Mouse (Mus musculus): Measurements from ENCODE around the gene Agxt2.
A peak's percentile ranks its signal among the peaks of the same experiment; 100 is the strongest.

The Agxt2 gene

GRCm38 (mm10) chr15:10358039-10358948 lies at the start of gene Agxt2:
TSS of gene Agxt2 (plus strand) at chr15:10358532.
- Histone ChIP-seq H3K27me3 (ENCODE audit: control insufficient read depth, insufficient read depth, low read length, poor library complexity, severe bottlenecking) (no peaks in the 10 kb centered on the region), H3K36me3 (ENCODE audit: control insufficient read depth, insufficient read depth, low read length, poor library complexity, severe bottlenecking) (no peaks in the 10 kb centered on the region)
- no peak for DNase-seq (ENCODE audit: low read depth, low spot score)

GRCm38 (mm10) chr15:10311826-10312225 lies 46.5 kb upstream of the Agxt2 start:
- Histone ChIP-seq H3K36me3 (ENCODE audit: control insufficient read depth, insufficient read depth, low read length, poor library complexity, severe bottlenecking) (no peaks in the 10 kb centered on the region), H3K27me3 (ENCODE audit: control insufficient read depth, insufficient read depth, low read length, poor library complexity, severe bottlenecking) (no peaks in the 10 kb centered on the region)
- DNase-seq (ENCODE audit: low read depth, low spot score), result no peak

- Histone ChIP-seq H3K27me3 (ENCODE audit: control insufficient read depth, insufficient read depth, low read length, poor library complexity, severe bottlenecking) (no peaks in the 10 kb centered on the region), H3K36me3 (ENCODE audit: control insufficient read depth, insufficient read depth, low read length, poor library complexity, severe bottlenecking) (no peaks in the 10 kb centered on the region)
- peak; percentile 72 for DNase-seq (ENCODE audit: low read depth, low spot score)
Measured at GRCm38 (mm10) chr15:10313522-10314455, 44.5 kb upstream of the Agxt2 start.

- Histone ChIP-seq H3K27me3 (ENCODE audit: control insufficient read depth, insufficient read depth, low read length, poor library complexity, severe bottlenecking) (no peaks in the 10 kb centered on the region), H3K36me3 (ENCODE audit: control insufficient read depth, insufficient read depth, low read length, poor library complexity, severe bottlenecking) (no peaks in the 10 kb centered on the region)
- DNase-seq (ENCODE audit: low read depth, low spot score), result no peak
Measured at GRCm38 (mm10) chr15:10325080-10325479, 33.3 kb upstream of the Agxt2 start, which contains the start of gene Gm21973. TSS of gene Gm21973 (plus strand) at chr15:10325380.

GRCm38 (mm10) chr15:10330626-10331025 lies 27.7 kb upstream of the Agxt2 start:
- DNase-seq (ENCODE audit: low read depth, low spot score), result no peak
- H3K36me3 ChIP-seq (ENCODE audit: control insufficient read depth, insufficient read depth, low read length, poor library complexity, severe bottlenecking), result no peaks in the 10 kb centered on the region
- H3K27me3 ChIP-seq (ENCODE audit: control insufficient read depth, insufficient read depth, low read length, poor library complexity, severe bottlenecking), result no peaks in the 10 kb centered on the region

GRCm38 (mm10) chr15:10332566-10332965 lies 25.8 kb upstream of the Agxt2 start:
- no peaks in the 10 kb centered on the region for H3K27me3 ChIP-seq (ENCODE audit: control insufficient read depth, insufficient read depth, low read length, poor library complexity, severe bottlenecking)
- DNase-seq (ENCODE audit: low read depth, low spot score), result no peak
- no peaks in the 10 kb centered on the region for H3K36me3 ChIP-seq (ENCODE audit: control insufficient read depth, insufficient read depth, low read length, poor library complexity, severe bottlenecking)

- no peak for DNase-seq (ENCODE audit: low read depth, low spot score)
- Histone ChIP-seq H3K36me3 (ENCODE audit: control insufficient read depth, insufficient read depth, low read length, poor library complexity, severe bottlenecking) (no peaks in the 10 kb centered on the region), H3K27me3 (ENCODE audit: control insufficient read depth, insufficient read depth, low read length, poor library complexity, severe bottlenecking) (no peaks in the 10 kb centered on the region)
Measured at GRCm38 (mm10) chr15:10338606-10339005, 19.7 kb upstream of the Agxt2 start.

GRCm38 (mm10) chr15:10347044-10347443 lies 11.3 kb upstream of the Agxt2 start:
- Histone ChIP-seq H3K27me3 (ENCODE audit: control insufficient read depth, insufficient read depth, low read length, poor library complexity, severe bottlenecking) (no peaks in the 10 kb centered on the region), H3K36me3 (ENCODE audit: control insufficient read depth, insufficient read depth, low read length, poor library complexity, severe bottlenecking) (no peaks in the 10 kb centered on the region)
- DNase-seq (ENCODE audit: low read depth, low spot score), result peak; percentile 62

GRCm38 (mm10) chr15:10366331-10366730 lies 8.0 kb downstream of the Agxt2 start:
- DNase-seq (ENCODE audit: low read depth, low spot score), result no peak
- Histone ChIP-seq H3K27me3 (ENCODE audit: control insufficient read depth, insufficient read depth, low read length, poor library complexity, severe bottlenecking) (no peaks in the 10 kb centered on the region), H3K36me3 (ENCODE audit: control insufficient read depth, insufficient read depth, low read length, poor library complexity, severe bottlenecking) (no peaks in the 10 kb centered on the region)

- no peaks in the 10 kb centered on the region for H3K36me3 ChIP-seq (ENCODE audit: control insufficient read depth, insufficient read depth, low read length, poor library complexity, severe bottlenecking)
- DNase-seq (ENCODE audit: low read depth, low spot score), result no peak
Measured at GRCm38 (mm10) chr15:10375404-10375803, 17.1 kb downstream of the Agxt2 start.

GRCm38 (mm10) chr15:10378338-10378959 lies 20.1 kb downstream of the Agxt2 start:
- DNase-seq (ENCODE audit: low read depth, low spot score), result no peak
- H3K27me3 ChIP-seq (ENCODE audit: control insufficient read depth, insufficient read depth, low read length, poor library complexity, severe bottlenecking), result no peaks in the 10 kb centered on the region
- no peaks in the 10 kb centered on the region for H3K36me3 ChIP-seq (ENCODE audit: control insufficient read depth, insufficient read depth, low read length, poor library complexity, severe bottlenecking)

More at GRCm38 (mm10) chr15:10375404-10375803, 17.1 kb downstream of the Agxt2 start:
- no peaks in the 10 kb centered on the region for H3K27me3 ChIP-seq (ENCODE audit: control insufficient read depth, insufficient read depth, low read length, poor library complexity, severe bottlenecking)

- no peak for DNase-seq (ENCODE audit: low read depth, low spot score)
Measured at GRCm38 (mm10) chr15:10379757-10380458, 21.6 kb downstream of the Agxt2 start.

GRCm38 (mm10) chr15:10387263-10387662 lies 28.9 kb downstream of the Agxt2 start:
- H3K27me3 ChIP-seq (ENCODE audit: control insufficient read depth, insufficient read depth, low read length, poor library complexity, severe bottlenecking), result no peaks in the 10 kb centered on the region
- no peaks in the 10 kb centered on the region for H3K36me3 ChIP-seq (ENCODE audit: control insufficient read depth, insufficient read depth, low read length, poor library complexity, severe bottlenecking)
- DNase-seq (ENCODE audit: low read depth, low spot score), result no peak

More at GRCm38 (mm10) chr15:10379757-10380458, 21.6 kb downstream of the Agxt2 start:
- no peaks in the 10 kb centered on the region for H3K36me3 ChIP-seq (ENCODE audit: control insufficient read depth, insufficient read depth, low read length, poor library complexity, severe bottlenecking)
- no peaks in the 10 kb centered on the region for H3K27me3 ChIP-seq (ENCODE audit: control insufficient read depth, insufficient read depth, low read length, poor library complexity, severe bottlenecking)

- Histone ChIP-seq H3K27me3 (ENCODE audit: control insufficient read depth, insufficient read depth, low read length, poor library complexity, severe bottlenecking) (no peaks in the 10 kb centered on the region), H3K36me3 (ENCODE audit: control insufficient read depth, insufficient read depth, low read length, poor library complexity, severe bottlenecking) (no peaks in the 10 kb centered on the region)
- no peak for DNase-seq (ENCODE audit: low read depth, low spot score)
Measured at GRCm38 (mm10) chr15:10399795-10400194, 41.5 kb downstream of the Agxt2 start.

Data from splenic B cell, adult 2 months (primary cell).